Mouse (Mus musculus) frontal cortex, adult (tissue): ENCODE measurements around the gene Mlf2.

ENCODE experiments used
- ATAC-seq: cut with Nextera tagmentation; 2 replicates; pipeline ENCODE4 v1.9.2; 2017; ENCODE audit warnings: mild to moderate bottlenecking, moderate library complexity, mixed read lengths; ENCODE audit not compliant: low TSS enrichment

Mlf2 gene

GRCm38 (mm10) chr6:124932314-124932695, 1.1 kb downstream of the Mlf2 start:
- ATAC-seq: no peak

- ATAC-seq: no peak
Observed at GRCm38 (mm10) chr6:124933127-124933526, 1.9 kb downstream of the Mlf2 start.

- no peak for ATAC-seq
Observed at GRCm38 (mm10) chr6:124934670-124935069, 3.5 kb downstream of the Mlf2 start.

GRCm38 (mm10) chr6:124936681-124937080, 5.5 kb downstream of the Mlf2 start:
- ATAC-seq: peak; percentile 47; the same call in 1 of the 2 replicates

GRCm38 (mm10) chr6:124937493-124937892, 6.3 kb downstream of the Mlf2 start:
- no peak for ATAC-seq

- no peak for ATAC-seq
Observed at GRCm38 (mm10) chr6:124938554-124938953, 7.4 kb downstream of the Mlf2 start.

GRCm38 (mm10) chr6:124941679-124942078, 10.5 kb downstream of the Mlf2 start:
- ATAC-seq: no peak

- no peak for ATAC-seq
Observed at GRCm38 (mm10) chr6:124943526-124943925, 12.3 kb downstream of the Mlf2 start.

GRCm38 (mm10) chr6:124953991-124954715, 23.0 kb downstream of the Mlf2 start:
- ATAC-seq: no peak

GRCm38 (mm10) chr6:124955212-124955611, 24.0 kb downstream of the Mlf2 start:
- ATAC-seq: no peak

GRCm38 (mm10) chr6:124958127-124958526, 26.9 kb downstream of the Mlf2 start:
- ATAC-seq: no peak

- ATAC-seq: no peak
Observed at GRCm38 (mm10) chr6:124959960-124960359, 28.8 kb downstream of the Mlf2 start.

- no peak for ATAC-seq
Observed at GRCm38 (mm10) chr6:124961021-124961420, 29.8 kb downstream of the Mlf2 start.

GRCm38 (mm10) chr6:124964638-124965037, 33.5 kb downstream of the Mlf2 start:
- no peak for ATAC-seq

GRCm38 (mm10) chr6:124965088-124965719, 34.0 kb downstream of the Mlf2 start, which contains the start of gene Cops7a:
TSS of gene Cops7a (minus strand) at chr6:124965538.
- peak; percentile 97 for ATAC-seq

- no peak for ATAC-seq
Observed at GRCm38 (mm10) chr6:124965747-124966146, 34.6 kb downstream of the Mlf2 start.

GRCm38 (mm10) chr6:124966466-124967118, 35.4 kb downstream of the Mlf2 start:
- ATAC-seq: no peak

GRCm38 (mm10) chr6:124967766-124968165, 36.6 kb downstream of the Mlf2 start:
- no peak for ATAC-seq
